Mouse (Mus musculus): ENCODE results near the gene Fam20b. TPM values are rescaled to one million over a fixed set of nuclear protein-coding genes. Genes with fewer than 3 reads are reported as not detected.

Fam20b gene
- polyA plus RNA-seq (2012; ENCODE audit: insufficient read depth, insufficient read length, low replicate concordance, missing spikeins), result 104 TPM in 1 of 2 replicates, not detected in the other

- TF ChIP-seq CTCF (IDR thresholded peaks at IDR 0.05; ENCODE audit: insufficient read depth, low read depth, low read length) (no peak), POLR2A (IDR thresholded peaks at IDR 0.05; ENCODE audit: insufficient read depth, low read depth, low read length) (no peak)
- Histone ChIP-seq H3K4me1 (ENCODE audit: control insufficient read depth, insufficient read depth, low read length) (peaks cover 2% of the 10 kb centered on the region; the same call in 1 of the 2 replicates), H3K4me3 (ENCODE audit: insufficient read depth, low read depth, low read length) (peak within 1 kb of the TSS; percentile 95), H3K27ac (ENCODE audit: insufficient read depth, low read depth, low read length) (peak within 1 kb of the TSS; percentile 23; the same call in 1 of the 2 replicates)
- 2% methylated on average over 46 of the region's 47 CpGs for WGBS
These were observed at the start of gene Fam20b for GRCm38 (mm10) chr1:156718950-156719805. TSS of gene Fam20b (minus strand) at chr1:156719086.

GRCm38 (mm10) chr1:156765311-156765710 lies 46.4 kb upstream of the Fam20b start:
- H3K4me3 ChIP-seq (ENCODE audit: insufficient read depth, low read depth, low read length), result no peak overlapping the region
- WGBS, result 89% methylated on average over 3 of the region's 3 CpGs
- TF ChIP-seq POLR2A (IDR thresholded peaks at IDR 0.05; ENCODE audit: insufficient read depth, low read depth, low read length) (no peak), CTCF (IDR thresholded peaks at IDR 0.05; ENCODE audit: insufficient read depth, low read depth, low read length) (no peak)
- H3K4me1 ChIP-seq (ENCODE audit: control insufficient read depth, insufficient read depth, low read length), result no peaks in the 10 kb centered on the region
- H3K27ac ChIP-seq (ENCODE audit: insufficient read depth, low read depth, low read length), result no peak overlapping the region

DNA sequence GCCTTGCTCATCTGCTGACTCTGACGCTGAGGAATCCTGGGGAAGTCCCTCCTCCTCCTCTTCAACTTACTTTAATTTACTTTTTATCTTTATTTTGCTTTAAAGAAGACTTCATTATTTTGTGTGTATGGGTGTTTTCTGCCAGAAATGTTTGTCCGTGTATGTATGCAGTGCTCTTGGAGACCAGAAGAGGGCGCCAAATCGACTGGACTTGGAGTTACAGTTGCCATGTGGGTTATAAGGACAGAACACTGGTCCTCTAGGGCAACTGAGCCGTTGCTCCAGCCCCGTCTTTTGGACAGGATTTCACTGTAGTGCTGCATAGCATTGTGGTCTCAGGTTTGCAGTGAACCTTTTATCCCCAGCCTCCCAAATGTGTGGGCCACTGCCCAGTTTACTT lies 45.7 kb upstream of the Fam20b start:
- H3K4me1 ChIP-seq (ENCODE audit: control insufficient read depth, insufficient read depth, low read length), result no peaks in the 10 kb centered on the region
- 77% methylated on average over 6 of the region's 6 CpGs for WGBS
- H3K27ac ChIP-seq (ENCODE audit: insufficient read depth, low read depth, low read length), result no peak overlapping the region
- H3K4me3 ChIP-seq (ENCODE audit: insufficient read depth, low read depth, low read length), result no peak overlapping the region
- TF ChIP-seq POLR2A (IDR thresholded peaks at IDR 0.05; ENCODE audit: insufficient read depth, low read depth, low read length), result no peak
- TF ChIP-seq CTCF (IDR thresholded peaks at IDR 0.05; ENCODE audit: insufficient read depth, low read depth, low read length), result no peak

- Histone ChIP-seq H3K4me1 (ENCODE audit: control insufficient read depth, insufficient read depth, low read length) (no peaks in the 10 kb centered on the region), H3K4me3 (ENCODE audit: insufficient read depth, low read depth, low read length) (no peak overlapping the region), H3K27ac (ENCODE audit: insufficient read depth, low read depth, low read length) (no peak overlapping the region)
- WGBS, result 90% methylated on average over 6 of the region's 6 CpGs
- no peak for TF ChIP-seq CTCF (IDR thresholded peaks at IDR 0.05; ENCODE audit: insufficient read depth, low read depth, low read length)
- no peak for TF ChIP-seq POLR2A (IDR thresholded peaks at IDR 0.05; ENCODE audit: insufficient read depth, low read depth, low read length)
These were observed 44.4 kb upstream of the Fam20b start for GRCm38 (mm10) chr1:156763280-156763679.

GRCm38 (mm10) chr1:156761430-156761801 lies 42.5 kb upstream of the Fam20b start:
- Histone ChIP-seq H3K4me3 (ENCODE audit: insufficient read depth, low read depth, low read length) (no peak overlapping the region), H3K27ac (ENCODE audit: insufficient read depth, low read depth, low read length) (no peak overlapping the region), H3K4me1 (ENCODE audit: control insufficient read depth, insufficient read depth, low read length) (no peaks in the 10 kb centered on the region)
- TF ChIP-seq POLR2A (IDR thresholded peaks at IDR 0.05; ENCODE audit: insufficient read depth, low read depth, low read length) (no peak), CTCF (IDR thresholded peaks at IDR 0.05; ENCODE audit: insufficient read depth, low read depth, low read length) (no peak)
- WGBS, result 73% methylated on average over 10 of the region's 10 CpGs

DNA sequence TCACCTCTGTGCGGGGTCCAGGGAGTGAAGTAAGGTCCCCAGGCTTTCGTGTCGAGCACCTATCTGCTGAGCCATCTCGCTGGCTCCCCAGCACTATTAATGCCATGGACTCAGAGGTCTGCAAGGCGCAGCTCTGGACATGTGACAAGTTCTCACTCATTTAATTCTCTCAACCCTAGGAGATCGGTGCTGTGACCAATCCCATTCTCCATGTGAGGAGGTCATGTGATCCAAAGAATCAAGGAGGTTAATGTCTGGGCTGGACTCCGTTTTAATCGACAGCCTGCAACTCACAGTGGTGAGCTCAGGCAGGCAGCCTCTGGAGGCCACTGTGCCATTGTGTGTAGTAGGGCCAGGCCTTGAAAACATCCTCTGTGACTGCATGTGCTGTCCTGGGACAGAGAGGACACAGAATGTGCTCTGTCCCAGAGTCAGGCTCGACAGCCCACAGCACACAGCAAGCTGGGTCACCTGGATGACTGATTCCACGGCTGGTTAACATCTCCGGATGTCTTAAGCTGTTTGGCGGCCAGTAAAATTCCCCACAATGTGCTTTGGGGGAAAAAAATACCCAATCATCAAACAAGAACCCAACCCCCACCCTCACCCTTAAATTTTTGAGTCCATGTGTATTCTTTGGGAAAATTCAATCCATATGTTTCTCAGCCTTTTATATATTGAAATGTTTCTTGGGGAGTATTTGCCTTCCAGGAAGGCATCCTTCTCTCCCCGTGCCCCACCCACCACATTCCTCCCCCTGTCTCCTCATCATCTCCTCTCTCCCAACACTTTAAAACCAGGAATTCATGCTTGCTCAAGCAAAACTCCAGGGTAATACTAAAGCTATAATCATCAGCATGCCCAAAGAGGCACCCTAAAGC lies 41.9 kb upstream of the Fam20b start:
- no peak for TF ChIP-seq POLR2A (IDR thresholded peaks at IDR 0.05; ENCODE audit: insufficient read depth, low read depth, low read length)
- no peak for TF ChIP-seq CTCF (IDR thresholded peaks at IDR 0.05; ENCODE audit: insufficient read depth, low read depth, low read length)
- Histone ChIP-seq H3K4me3 (ENCODE audit: insufficient read depth, low read depth, low read length) (no peak overlapping the region), H3K4me1 (ENCODE audit: control insufficient read depth, insufficient read depth, low read length) (no peaks in the 10 kb centered on the region), H3K27ac (ENCODE audit: insufficient read depth, low read depth, low read length) (no peak overlapping the region)
- 83% methylated on average over 13 of the region's 13 CpGs for WGBS

DNA sequence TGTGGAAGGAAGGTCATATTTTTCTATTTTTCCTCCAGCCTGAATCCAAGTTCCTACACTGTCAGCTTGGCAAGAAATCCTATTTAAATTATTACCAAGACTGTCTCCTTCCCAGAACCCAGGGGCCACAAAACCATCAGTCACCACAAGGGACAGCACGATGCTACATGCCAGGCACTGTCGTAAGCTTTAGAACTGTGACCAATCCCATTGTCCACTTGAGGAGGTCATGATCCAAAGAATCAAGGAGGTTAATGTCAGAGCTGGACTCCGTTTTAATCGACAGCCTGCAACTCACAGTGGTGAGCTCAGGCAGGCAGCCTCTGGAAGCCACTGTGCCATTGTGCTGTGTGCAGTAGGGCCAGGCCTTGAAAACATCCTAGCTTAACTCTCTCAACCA lies 39.4 kb upstream of the Fam20b start:
- H3K27ac ChIP-seq (ENCODE audit: insufficient read depth, low read depth, low read length), result no peak overlapping the region
- no peak overlapping the region for H3K4me3 ChIP-seq (ENCODE audit: insufficient read depth, low read depth, low read length)
- WGBS, result 81% methylated on average over 4 of the region's 4 CpGs
- TF ChIP-seq POLR2A (IDR thresholded peaks at IDR 0.05; ENCODE audit: insufficient read depth, low read depth, low read length) (no peak), CTCF (IDR thresholded peaks at IDR 0.05; ENCODE audit: insufficient read depth, low read depth, low read length) (no peak)
- H3K4me1 ChIP-seq (ENCODE audit: control insufficient read depth, insufficient read depth, low read length), result 0 out of 2 replicates have a peak, but pooled peaks cover 5% of the 10 kb centered on the region

- WGBS, result 59% methylated on average over 15 of the region's 15 CpGs
- TF ChIP-seq CTCF (IDR thresholded peaks at IDR 0.05; ENCODE audit: insufficient read depth, low read depth, low read length) (no peak), POLR2A (IDR thresholded peaks at IDR 0.05; ENCODE audit: insufficient read depth, low read depth, low read length) (no peak)
- Histone ChIP-seq H3K27ac (ENCODE audit: insufficient read depth, low read depth, low read length) (no peak overlapping the region), H3K4me3 (ENCODE audit: insufficient read depth, low read depth, low read length) (no peak overlapping the region), H3K4me1 (ENCODE audit: control insufficient read depth, insufficient read depth, low read length) (0 out of 2 replicates have a peak, but pooled peaks cover 5% of the 10 kb centered on the region)
These were observed 35.9 kb upstream of the Fam20b start for GRCm38 (mm10) chr1:156754608-156755413.

Data from olfactory bulb, adult 2 months (tissue).